Mouse (Mus musculus): ENCODE measurements around the gene Gpkow. TPM values are rescaled to one million over a fixed set of nuclear protein-coding genes. Genes with fewer than 3 reads are reported as not detected.
"Not testable (repeated sequence)": the region's sequence is repeated elsewhere in the genome, so short reads cannot be mapped to it uniquely, and the experiment has no call there.

Gpkow gene
- polyA plus RNA-seq, 1 experiment from 2014 or later: 25.9 TPM

GRCm38 (mm10) chrX:7716058-7716457, 19.1 kb downstream of the Gpkow start:
- ATAC-seq; H3K27ac ChIP-seq (ENCODE audit: low read length): not testable (repeated sequence)
- WGBS: 29% methylated on average over 1 of the region's 1 CpGs

DNA sequence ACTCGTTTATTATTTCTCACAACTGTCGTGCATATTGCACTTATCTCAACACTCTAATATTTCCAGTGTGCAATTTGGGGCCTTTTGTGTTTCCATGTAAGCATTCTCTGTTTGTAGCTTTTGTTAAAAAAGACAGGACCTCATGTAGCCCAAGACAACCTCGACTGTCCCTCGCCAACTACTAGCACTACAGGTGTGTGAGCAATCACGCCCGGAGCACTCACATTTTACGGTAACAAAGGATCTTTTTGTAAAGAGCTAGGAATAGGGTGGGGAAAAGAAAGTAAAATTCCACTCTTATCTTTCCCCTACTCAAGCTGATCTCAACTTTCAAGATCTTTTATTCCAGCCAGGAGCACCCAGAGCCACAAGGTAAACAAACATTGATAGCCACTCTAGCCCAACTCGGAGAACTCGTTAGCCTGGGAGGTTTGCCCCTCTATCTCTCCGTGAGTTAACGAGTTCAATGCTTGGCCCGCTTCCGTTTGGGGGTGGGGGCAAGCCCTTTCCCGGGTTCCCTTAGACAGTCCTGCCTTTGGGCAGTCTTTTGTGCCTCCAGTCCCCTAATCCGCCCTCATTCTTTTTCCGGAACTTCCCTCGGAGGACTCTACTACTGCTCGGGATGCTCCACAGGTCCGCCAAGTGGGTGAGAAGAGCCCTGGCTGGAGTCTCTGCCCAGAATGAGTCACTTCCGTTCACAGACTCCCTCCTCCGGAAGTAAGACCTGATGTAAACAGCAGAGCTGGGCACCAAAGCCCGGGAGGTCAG, 24.8 kb downstream of the Gpkow start, which contains the start of gene Gm45208:
Gene Gm45208 (plus strand): TSS at position 732 of the 768 bp plus-strand sequence.
- Histone ChIP-seq H3K27ac (ENCODE audit: low read length) (peak within 1 kb of the TSS; percentile 97), H3K27me3 (replicated peaks; ENCODE audit: insufficient read depth, low read length) (no peaks in the 10 kb centered on the region), H3K4me2 (replicated peaks; ENCODE audit: low read depth, low read length) (peak within 1 kb of the TSS; percentile 56), H3K9me3 (ENCODE audit: low read length) (no peaks in the 10 kb centered on the region), H3K9ac (replicated peaks; ENCODE audit: low read depth) (peak within 1 kb of the TSS; percentile 54), H3K4me1 (ENCODE audit: insufficient read depth, low read depth, low read length) (no peaks in the 10 kb centered on the region), H3K4me3 (ENCODE audit: low read depth, low read length) (peak within 1 kb of the TSS; percentile 55), H3K36me3 (ENCODE audit: insufficient read depth, low read length) (no peaks in the 10 kb centered on the region)
- TF ChIP-seq EP300 (IDR thresholded peaks at IDR 0.05): peak; percentile 95
- TF ChIP-seq CTCF (IDR thresholded peaks at IDR 0.05): no peak
- 20% methylated on average over 22 of the region's 22 CpGs for WGBS
- peak; percentile 92 for ATAC-seq
- peak; percentile 91 for DNase-seq (ENCODE audit: low spot score)

More at GRCm38 (mm10) chrX:7716058-7716457, 19.1 kb downstream of the Gpkow start:
- not testable (repeated sequence) for H3K4me1 ChIP-seq (ENCODE audit: insufficient read depth, low read depth, low read length); DNase-seq (ENCODE audit: low spot score); H3K27me3 ChIP-seq (replicated peaks; ENCODE audit: insufficient read depth, low read length); H3K36me3 ChIP-seq (ENCODE audit: insufficient read depth, low read length); H3K4me3 ChIP-seq (ENCODE audit: low read depth, low read length); H3K4me2 ChIP-seq (replicated peaks; ENCODE audit: low read depth, low read length); H3K9me3 ChIP-seq (ENCODE audit: low read length); H3K9ac ChIP-seq (replicated peaks; ENCODE audit: low read depth)
- peak; percentile 17; the same call in 1 of the 2 replicates for TF ChIP-seq CTCF (IDR thresholded peaks at IDR 0.05)

GRCm38 (mm10) chrX:7722282-7722611, 25.3 kb downstream of the Gpkow start:
- no peak for ATAC-seq
- 16% methylated on average over 11 of the region's 11 CpGs for WGBS

GRCm38 (mm10) chrX:7722691-7723090, 25.8 kb downstream of the Gpkow start:
- H3K4me2 ChIP-seq (replicated peaks; ENCODE audit: low read depth, low read length): peak overlapping the region; percentile 56
- peak overlapping the region; percentile 97 for H3K27ac ChIP-seq (ENCODE audit: low read length)
- H3K36me3 ChIP-seq (ENCODE audit: insufficient read depth, low read length): no peaks in the 10 kb centered on the region
- peak overlapping the region; percentile 54 for H3K9ac ChIP-seq (replicated peaks; ENCODE audit: low read depth)
- no peaks in the 10 kb centered on the region for H3K9me3 ChIP-seq (ENCODE audit: low read length)
- H3K27me3 ChIP-seq (replicated peaks; ENCODE audit: insufficient read depth, low read length): no peaks in the 10 kb centered on the region
- ATAC-seq: peak; percentile 29
- TF ChIP-seq EP300 (IDR thresholded peaks at IDR 0.05) (peak; percentile 79), CTCF (IDR thresholded peaks at IDR 0.05) (no peak)
- peak; percentile 73 for DNase-seq (ENCODE audit: low spot score)
- 11% methylated on average over 4 of the region's 4 CpGs for WGBS
- H3K4me1 ChIP-seq (ENCODE audit: insufficient read depth, low read depth, low read length): no peaks in the 10 kb centered on the region
- H3K4me3 ChIP-seq (ENCODE audit: low read depth, low read length): peak overlapping the region; percentile 55

More at GRCm38 (mm10) chrX:7722282-7722611, 25.3 kb downstream of the Gpkow start:
- no peak for DNase-seq (ENCODE audit: low spot score)
- Histone ChIP-seq H3K36me3 (ENCODE audit: insufficient read depth, low read length) (no peaks in the 10 kb centered on the region), H3K4me1 (ENCODE audit: insufficient read depth, low read depth, low read length) (no peaks in the 10 kb centered on the region), H3K9ac (replicated peaks; ENCODE audit: low read depth) (peak overlapping the region; percentile 54), H3K27me3 (replicated peaks; ENCODE audit: insufficient read depth, low read length) (no peaks in the 10 kb centered on the region), H3K9me3 (ENCODE audit: low read length) (no peaks in the 10 kb centered on the region), H3K4me2 (replicated peaks; ENCODE audit: low read depth, low read length) (peak overlapping the region; percentile 56), H3K4me3 (ENCODE audit: low read depth, low read length) (peak overlapping the region; percentile 55), H3K27ac (ENCODE audit: low read length) (peak overlapping the region; percentile 97)
- TF ChIP-seq EP300 (IDR thresholded peaks at IDR 0.05) (no peak), CTCF (IDR thresholded peaks at IDR 0.05) (no peak)

- ATAC-seq: peak; percentile 41
Measured at GRCm38 (mm10) chrX:7724135-7724534, 27.2 kb downstream of the Gpkow start.

GRCm38 (mm10) chrX:7725841-7726240, 28.9 kb downstream of the Gpkow start:
- WGBS: 80% methylated on average over 12 of the region's 12 CpGs
- TF ChIP-seq CTCF (IDR thresholded peaks at IDR 0.05) (no peak), EP300 (IDR thresholded peaks at IDR 0.05) (no peak)
- Histone ChIP-seq H3K9me3 (ENCODE audit: low read length) (no peaks in the 10 kb centered on the region), H3K9ac (replicated peaks; ENCODE audit: low read depth) (no peak overlapping the region), H3K4me3 (ENCODE audit: low read depth, low read length) (no peak overlapping the region), H3K4me1 (ENCODE audit: insufficient read depth, low read depth, low read length) (no peaks in the 10 kb centered on the region), H3K36me3 (ENCODE audit: insufficient read depth, low read length) (no peaks in the 10 kb centered on the region), H3K27me3 (replicated peaks; ENCODE audit: insufficient read depth, low read length) (no peaks in the 10 kb centered on the region), H3K27ac (ENCODE audit: low read length) (no peak overlapping the region), H3K4me2 (replicated peaks; ENCODE audit: low read depth, low read length) (no peak overlapping the region)
- DNase-seq (ENCODE audit: low spot score) (no peak), ATAC-seq (no peak)

More at GRCm38 (mm10) chrX:7724135-7724534, 27.2 kb downstream of the Gpkow start:
- TF ChIP-seq EP300 (IDR thresholded peaks at IDR 0.05) (peak; percentile 81), CTCF (IDR thresholded peaks at IDR 0.05) (no peak)
- Histone ChIP-seq H3K4me3 (ENCODE audit: low read depth, low read length) (peak overlapping the region; percentile 12; the same call in 1 of the 2 replicates), H3K4me2 (replicated peaks; ENCODE audit: low read depth, low read length) (peak overlapping the region; percentile 56), H3K4me1 (ENCODE audit: insufficient read depth, low read depth, low read length) (no peaks in the 10 kb centered on the region), H3K36me3 (ENCODE audit: insufficient read depth, low read length) (no peaks in the 10 kb centered on the region), H3K27ac (ENCODE audit: low read length) (peak overlapping the region; percentile 97), H3K9me3 (ENCODE audit: low read length) (no peaks in the 10 kb centered on the region), H3K9ac (replicated peaks; ENCODE audit: low read depth) (no peak overlapping the region), H3K27me3 (replicated peaks; ENCODE audit: insufficient read depth, low read length) (no peaks in the 10 kb centered on the region)
- DNase-seq (ENCODE audit: low spot score): peak; percentile 73
- WGBS: 66% methylated on average over 7 of the region's 7 CpGs
